Mouse (Mus musculus) G1E-ER4 (cell line): ENCODE measurements at regions not wholly inside any gene's neighbourhood (a gene's known extent, or its start where the extent isn't known, plus 50 kb on each side); places are given as distances from the start of the nearest gene placed in this dataset.

Source experiments
- GATA1 ChIP-seq: IDR thresholded peaks from one replicate; pipeline ENCODE4 v1.8.0; 2012; ENCODE audit warnings: low read length, inconsistent platforms

DNA sequence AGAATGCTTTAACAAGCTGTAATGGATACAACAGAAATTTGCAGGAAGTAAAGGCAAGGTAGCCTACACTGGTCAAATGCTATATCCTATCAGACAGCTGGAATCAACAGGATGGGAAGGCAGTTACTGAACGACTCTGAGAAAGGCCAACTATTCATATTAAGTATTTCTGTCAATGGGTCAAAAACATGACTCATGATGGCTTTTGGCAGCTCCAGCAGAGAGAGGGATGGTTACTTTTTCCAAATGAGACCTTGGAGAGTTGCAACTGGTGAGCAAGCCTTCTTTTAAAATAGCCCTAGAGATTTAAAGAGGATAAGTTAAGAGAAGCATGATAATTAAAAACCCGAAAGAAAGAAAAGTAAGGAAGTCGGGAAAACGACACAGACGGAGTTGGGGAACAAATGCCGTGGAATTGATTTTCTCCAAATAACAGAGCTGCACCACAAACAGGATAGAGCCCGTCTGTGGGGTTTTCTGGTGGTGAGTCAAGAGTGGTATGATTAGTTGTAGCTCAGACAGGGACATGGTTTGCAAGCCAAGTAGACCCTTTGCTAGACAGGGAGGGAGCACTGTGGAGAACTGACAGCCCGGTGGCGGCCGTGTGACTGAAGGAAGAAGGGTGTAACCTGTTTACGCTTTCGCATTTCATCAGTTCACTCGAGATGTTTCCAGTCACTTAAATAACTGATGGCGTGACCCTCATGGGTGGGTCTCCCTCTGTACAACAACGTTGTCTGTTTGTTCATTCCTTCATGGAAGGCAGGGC lies 3638.1 kb upstream of the Gm7489 start:
- no peak for TF ChIP-seq GATA1

DNA sequence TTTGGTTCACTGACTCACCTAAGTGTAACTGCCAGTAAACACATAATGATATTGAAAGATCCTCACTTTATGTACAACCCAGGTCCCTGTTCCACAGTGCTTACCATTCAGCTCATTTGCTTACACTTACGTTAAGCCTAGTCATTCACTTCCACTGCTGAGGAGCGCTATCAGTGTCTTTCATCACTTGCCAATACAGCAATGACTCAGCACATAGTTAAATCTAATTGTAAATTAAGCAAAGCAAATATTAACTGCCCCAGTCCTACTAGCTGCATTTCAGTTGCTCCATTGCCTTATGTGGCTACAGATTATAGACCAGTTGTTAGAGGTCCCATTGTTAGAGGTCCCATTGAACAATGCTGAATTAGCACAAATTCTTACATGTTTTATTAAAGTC lies 3624.6 kb upstream of the Gm7489 start:
- TF ChIP-seq GATA1: peak; percentile 39

DNA sequence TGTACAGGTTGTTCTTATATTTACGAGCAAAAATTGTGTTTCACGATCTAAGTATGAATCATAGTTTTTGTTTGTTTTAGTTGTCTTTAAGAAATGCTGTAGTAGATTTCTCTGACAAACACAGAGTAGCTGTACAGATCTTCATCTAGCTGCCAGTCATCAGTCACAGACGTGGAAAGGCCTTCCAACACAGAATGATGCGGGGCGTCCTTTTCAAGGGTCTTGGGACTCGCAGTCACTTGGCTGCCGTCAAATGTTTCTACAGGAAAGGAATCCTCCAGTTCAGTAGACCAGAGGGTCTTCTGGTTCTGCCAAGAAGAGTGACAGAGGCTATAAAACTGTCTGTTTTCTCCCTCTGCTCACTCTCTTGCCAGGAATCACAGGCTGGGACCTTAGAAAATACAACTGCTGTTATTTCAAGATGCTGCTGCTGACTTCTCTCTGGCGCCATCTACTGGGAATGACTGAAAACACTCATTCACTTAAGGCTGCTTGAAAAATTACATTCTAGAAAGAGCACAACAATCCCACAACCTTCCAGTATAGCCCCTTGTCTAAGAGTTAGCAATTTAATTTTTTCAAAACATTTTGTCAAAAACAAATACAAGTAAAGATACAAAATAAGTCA lies 3623.3 kb upstream of the Gm7489 start:
- TF ChIP-seq GATA1: no peak

DNA sequence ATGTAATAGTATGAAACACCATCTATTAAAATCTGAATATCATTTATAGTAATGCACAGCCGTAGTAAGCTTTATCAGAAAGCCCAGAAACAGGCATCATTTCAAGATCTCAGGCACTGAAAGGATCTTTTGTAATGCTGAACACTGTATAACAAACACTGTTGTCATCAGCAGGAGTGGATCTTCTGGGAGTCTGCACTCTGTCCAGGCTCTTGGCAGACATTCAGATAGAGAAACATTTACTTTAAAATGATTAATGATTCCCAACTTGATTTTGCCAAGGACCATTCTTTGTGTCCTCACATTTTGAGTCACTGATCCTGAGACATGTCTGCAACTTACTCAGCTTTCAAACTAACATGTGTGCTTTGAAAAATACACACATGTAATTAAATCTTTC lies 3617.2 kb upstream of the Gm7489 start:
- TF ChIP-seq GATA1: no peak

DNA sequence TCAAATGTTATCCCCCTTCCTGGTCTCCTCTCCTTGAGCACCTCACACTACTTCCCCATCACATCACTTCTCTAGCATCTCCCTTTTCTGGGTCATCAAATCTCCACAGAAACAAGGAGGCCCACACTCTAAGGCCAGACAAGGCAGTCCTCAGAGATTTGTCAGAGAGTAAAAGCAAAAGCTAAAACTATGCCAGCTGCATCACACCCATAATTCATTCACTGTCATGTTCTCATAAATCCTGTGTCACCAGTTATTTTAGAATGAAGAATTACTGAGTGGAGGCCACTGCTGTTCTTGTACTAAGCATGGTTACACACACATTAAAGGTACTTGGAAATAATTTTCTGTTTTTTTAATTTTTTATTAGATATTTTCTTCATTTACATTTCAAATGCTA lies 3613.1 kb upstream of the Gm7489 start:
- TF ChIP-seq GATA1: no peak

GRCm38 (mm10) chr15:50282576-50282975 lies 3602.1 kb upstream of the Gm7489 start:
- no peak for TF ChIP-seq GATA1

GRCm38 (mm10) chr15:50283491-50283890 lies 3601.2 kb upstream of the Gm7489 start:
- no peak for TF ChIP-seq GATA1

DNA sequence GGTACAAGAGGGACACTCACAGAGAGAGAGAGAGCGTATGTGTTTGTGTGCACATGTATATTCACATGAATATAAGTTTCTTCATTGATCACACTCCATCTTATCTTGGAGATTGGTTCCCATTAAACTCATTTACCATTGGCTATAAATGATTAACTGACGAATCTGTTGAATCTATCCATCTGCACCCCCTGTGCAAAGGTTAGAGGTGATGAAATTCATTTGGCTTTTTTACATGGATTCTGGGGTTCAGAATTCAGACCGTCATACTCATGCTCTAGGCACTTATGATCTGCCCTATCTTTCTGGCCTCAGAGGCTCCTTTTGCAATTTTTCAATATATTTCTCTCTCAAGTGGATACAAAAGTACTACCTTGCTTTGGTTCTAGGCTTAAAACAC lies 3582.9 kb upstream of the Gm7489 start:
- no peak for TF ChIP-seq GATA1

DNA sequence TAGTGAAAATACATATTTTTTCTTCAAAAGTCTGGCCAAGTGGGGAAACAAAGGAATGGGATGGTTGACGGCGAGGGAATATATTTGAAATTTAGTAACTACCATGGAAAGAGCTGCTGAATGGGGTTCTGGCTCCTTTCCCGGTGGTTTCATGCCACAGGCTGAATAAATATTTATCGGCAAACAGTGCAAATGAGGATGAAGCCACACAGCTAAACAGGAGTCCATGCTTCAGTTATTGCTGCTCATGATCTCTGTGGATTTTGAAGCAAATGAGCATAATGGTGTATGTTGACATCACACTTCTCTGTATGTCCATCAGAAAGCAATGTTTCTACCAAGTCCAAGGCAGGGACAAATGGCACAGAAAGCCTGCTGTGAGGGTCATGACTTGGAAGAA lies 3580.6 kb upstream of the Gm7489 start:
- TF ChIP-seq GATA1: no peak

DNA sequence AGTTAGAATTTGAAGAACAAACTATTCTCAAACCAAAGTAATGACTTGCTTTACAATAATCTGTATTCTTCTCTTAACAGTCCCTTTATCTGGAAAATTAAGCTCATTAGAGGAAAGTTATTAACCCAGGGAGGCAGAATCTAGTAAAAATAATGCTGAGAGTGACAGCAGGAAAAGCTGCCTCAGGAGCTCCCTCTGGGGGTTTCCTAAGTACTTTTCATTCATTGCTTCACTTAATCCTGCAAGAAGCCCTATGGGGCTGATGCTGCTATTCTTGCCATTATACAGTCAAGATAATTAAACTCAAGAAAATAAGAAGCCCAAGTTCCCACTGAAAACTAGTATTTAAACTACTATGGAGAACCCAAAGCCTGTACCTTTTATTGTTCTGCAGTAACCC lies 3563.9 kb upstream of the Gm7489 start:
- TF ChIP-seq GATA1: no peak

GRCm38 (mm10) chr15:50345536-50345935 lies 3539.2 kb upstream of the Gm7489 start:
- no peak for TF ChIP-seq GATA1

GRCm38 (mm10) chr15:50346953-50347352 lies 3537.8 kb upstream of the Gm7489 start:
- no peak for TF ChIP-seq GATA1

DNA sequence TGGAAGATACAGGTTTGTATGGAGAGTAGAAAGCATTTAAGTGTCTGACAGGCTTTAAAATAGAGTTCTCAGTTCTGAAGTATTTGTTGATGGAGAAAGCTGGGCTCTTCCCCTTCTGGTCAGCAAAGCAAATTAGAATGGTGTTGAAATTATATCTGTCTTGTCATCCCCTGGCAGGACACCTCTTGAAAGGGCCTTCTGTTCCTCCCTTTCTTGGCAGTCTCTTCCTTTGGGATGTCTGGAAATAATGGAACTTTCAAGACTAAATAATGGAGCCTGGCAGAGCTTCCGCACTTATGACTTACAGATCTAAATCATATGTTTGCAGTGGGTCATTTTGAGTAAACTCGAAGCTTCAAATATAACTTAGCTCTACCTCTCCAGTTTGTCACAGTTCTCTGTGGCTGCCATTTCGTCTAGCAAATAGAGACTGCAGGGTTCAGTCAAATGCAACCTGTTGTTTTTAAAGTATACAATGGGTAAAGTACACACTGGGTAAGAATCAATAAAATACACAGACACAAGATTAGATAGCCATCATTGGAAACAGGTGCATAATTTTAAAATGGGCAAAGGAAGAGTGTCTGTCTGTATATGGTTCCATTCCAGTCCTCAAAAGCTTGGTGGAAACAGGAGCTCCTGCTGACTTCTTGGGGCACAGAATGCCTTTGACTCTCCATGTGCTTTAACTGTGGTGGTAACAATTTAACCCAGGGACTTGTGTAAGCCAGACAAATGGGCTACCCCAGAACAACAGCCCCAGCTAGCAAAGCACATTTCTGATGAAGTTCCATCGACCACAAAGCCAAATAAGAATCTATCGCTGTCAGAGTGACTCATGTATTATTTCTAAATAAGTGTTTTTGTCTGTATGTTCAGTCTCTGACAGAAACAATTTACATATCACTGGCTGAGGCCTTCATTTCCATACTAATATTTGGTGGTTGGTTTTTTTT lies 3524.4 kb upstream of the Gm7489 start:
- no peak for TF ChIP-seq GATA1

GRCm38 (mm10) chr15:50361334-50361733 lies 3523.4 kb upstream of the Gm7489 start:
- TF ChIP-seq GATA1: no peak

DNA sequence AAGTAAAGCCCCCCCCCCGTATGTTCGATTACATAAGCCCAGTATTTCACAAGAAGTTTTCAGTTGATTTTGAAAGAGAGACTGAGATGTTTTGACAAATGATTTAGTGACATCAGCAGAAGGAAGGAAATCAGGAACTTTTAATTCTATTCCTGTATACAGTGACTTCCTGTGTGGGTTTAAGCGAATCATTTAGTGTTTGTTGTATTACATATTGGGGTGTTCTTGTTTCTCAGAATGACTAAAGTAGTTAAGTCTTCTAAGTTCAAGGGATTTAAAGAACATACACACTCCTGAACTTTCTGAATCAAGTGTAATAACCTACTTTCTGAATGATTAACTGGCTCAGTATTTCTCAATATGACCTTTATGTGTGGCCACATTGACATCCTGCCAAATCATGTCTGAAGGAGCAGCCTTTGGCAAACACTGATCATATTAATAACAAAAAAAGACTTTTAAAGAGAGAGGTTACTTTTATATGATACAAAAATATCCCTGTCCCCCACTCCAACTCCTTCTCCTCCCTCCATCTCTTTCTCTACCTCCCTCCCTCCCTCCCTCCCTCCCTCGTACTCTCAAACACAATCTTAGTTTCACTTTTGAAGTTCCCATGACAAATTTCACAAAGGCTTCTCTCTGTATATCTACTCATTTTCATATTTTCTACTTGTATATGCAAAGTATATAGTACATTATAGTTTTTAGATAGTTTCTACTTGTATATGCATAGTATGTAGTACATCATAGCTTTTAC lies 3522.8 kb upstream of the Gm7489 start:
- no peak for TF ChIP-seq GATA1
